Mouse (Mus musculus) right cerebral cortex, postnatal 14 days (tissue): ENCODE results near the gene Dusp10.

ENCODE experiments used
- DNase-seq: peaks from one replicate; pipeline ENCODE4 v3.0.0; 2022

The Dusp10 gene

DNA sequence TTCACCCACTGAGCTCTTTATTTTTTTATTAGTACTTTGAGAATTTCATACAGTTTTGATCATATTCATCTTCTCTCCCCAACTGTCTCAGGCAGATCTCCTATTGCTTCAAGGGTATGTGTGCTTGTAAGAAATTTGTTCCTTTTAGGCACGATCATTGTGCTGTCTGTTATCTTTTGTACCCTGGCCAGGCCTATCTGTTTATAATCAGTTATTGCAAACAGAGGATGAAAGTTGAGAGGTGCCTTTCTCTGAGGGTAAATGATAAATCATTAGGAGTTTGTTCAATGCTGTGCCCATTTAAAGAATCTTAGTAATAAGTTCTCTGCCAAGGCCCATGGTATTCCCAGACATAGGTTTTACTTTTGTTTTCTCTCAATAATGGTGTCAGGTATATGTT, 95.2 kb downstream of the Dusp10 start:
- no peak for DNase-seq

DNA sequence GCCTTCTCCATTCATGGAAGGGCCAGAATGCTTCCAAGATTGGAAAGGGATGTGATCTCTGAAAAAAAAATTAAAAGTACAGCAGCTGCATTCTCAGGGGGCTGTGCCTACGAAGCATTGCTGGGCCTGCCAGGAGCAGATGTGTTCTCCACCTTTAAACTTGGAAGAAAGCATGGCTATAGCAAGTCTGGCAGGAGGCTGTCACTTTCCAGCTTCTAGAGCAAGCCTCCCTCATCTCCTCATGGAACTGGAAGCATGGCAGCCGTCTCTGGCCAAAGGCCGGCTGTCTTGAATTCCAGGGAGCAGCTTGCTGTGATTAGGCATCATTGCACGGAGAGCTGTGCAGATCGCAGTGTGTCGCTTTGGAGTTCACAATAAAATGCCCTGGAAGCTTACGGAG, 104.5 kb downstream of the Dusp10 start:
- DNase-seq: no peak

DNA sequence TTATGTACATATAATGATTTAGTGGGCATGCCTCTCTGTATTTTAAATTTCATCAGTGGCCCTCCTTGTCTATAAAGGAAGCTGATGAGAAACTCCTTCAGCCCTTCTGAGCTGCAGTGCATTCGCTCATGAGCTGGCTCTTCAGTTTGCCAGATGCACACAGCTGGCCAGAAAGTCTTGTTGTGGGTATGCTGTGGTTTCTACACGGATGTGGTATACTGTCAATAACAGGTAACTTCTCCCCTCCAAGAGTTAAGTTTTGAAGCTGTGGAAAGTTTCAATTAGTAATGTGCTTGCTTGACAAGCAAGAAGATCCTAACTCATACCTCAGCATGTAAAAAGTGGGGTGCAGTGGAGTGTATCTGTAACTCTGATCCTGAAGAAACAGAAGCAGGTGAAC, 104.9 kb downstream of the Dusp10 start:
- no peak for DNase-seq

DNA sequence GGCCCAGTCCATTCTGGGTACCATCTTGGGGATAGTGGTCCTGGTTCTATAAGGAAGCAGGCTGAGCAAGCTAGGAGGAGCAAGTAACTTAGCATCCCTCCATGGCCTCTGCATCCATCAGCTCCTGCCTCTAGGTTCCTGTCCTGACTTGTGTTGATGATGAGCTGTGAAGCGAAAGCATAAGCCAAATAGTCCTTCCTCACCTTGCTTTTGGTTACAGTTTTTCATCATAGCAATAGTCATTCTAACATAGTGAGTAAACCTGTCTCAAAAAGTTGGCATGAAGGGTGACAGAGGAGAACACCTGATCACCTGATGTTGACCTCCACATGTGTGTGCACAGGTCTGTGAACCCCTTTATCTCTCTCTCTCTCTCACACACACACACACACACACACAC, 105.5 kb downstream of the Dusp10 start:
- DNase-seq: no peak
